Mouse (Mus musculus): Measurements from ENCODE around the gene Tcp11l1.

Tcp11l1 gene

DNA sequence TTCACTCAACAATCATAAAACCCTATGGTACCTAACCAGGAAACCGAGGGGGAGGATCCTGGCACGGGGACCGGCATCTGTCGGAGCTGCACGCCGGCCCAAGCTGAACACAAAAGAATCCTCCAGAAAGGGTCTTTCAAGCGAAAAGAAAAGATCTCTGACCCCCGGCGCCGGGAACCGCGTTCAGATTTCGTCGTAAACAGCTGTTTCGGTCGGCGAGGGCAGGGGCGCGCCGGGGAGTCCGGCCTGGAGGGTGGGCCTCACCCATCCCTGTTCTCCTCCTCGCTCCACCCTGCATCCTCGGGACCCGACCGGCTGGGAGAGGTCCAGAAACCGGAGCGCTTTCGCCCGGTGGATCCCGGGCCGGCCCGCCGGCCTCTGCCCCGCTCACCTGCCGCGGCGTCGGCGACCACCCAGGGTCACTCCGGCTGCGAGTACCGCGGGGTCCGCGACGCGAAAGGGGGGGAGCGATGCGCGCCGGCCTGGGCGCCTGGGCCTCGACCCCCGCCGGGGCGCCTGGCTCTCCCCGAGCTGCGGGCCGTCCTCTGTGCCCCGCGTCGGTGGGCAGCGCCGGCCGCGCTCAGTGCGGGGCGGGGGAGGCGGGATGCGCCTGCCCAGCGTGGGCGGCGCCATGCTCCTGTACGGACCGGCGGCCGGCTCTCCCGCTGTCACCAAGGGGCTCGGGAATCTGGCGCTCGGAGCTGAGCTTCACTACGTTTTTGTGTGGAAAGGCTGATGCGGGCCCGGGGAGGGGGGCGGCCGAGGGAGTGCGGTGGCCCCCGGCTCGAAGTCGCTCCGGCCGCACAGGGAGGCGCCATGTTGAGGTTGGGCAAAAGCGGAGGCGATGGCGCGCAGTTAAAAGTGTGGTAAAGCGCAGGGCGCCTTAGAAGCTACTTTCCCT is at the start of gene Tcp11l1:
Gene Tcp11l1 (minus strand): TSS at position 585 of the 901 bp plus-strand sequence.
- DNase-seq (ENCODE audit: low spot score in 2 of 2), result peak; percentile 43 to 50

DNA sequence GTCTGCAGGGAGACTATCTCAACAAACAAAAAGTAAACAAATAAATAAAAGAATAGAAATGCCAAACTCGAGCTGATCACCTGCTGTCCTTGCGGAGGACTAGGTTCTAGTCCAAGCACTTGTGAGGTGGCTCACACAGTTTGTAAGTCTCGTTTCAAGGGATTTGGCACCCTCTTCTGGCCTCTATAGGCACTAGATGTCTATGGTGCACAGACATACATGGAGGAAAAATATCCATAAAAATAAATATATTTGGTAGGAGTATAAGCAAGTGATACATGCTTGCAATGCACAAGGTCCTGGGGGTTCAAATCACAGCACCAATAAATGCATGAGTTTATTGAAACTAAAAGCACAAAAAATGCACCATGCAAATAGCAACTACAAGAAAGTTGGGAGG is 38.6 kb upstream of the Tcp11l1 start:
- no peak for DNase-seq (ENCODE audit: low spot score in 2 of 2)

DNA sequence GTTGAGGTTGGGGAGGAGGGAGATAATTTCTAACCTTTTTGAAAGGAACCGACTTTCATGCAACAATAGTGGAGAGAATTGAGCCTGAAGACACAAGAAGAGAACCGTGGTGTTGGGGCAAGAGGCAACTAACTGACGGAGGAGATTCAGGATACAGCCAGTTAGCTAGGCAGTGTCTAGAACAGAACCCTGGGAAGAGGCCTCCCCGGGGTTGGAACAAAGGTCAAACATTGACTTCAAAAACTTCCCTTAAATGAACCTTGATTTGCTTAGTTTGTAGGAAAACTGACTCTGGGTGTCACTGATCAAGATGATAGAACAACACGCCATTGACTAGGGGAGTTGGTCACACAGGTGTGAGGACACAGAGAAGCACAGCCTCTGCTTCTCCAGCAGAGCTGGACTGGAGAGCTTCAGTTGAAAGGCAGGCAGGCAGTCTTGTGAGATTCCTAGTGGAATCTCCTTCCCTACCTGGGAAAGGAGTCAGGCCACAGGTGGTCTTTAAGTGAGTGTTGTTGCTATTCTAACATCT is 36.7 kb upstream of the Tcp11l1 start:
- DNase-seq (ENCODE audit: low spot score in 2 of 2), result no peak

DNA sequence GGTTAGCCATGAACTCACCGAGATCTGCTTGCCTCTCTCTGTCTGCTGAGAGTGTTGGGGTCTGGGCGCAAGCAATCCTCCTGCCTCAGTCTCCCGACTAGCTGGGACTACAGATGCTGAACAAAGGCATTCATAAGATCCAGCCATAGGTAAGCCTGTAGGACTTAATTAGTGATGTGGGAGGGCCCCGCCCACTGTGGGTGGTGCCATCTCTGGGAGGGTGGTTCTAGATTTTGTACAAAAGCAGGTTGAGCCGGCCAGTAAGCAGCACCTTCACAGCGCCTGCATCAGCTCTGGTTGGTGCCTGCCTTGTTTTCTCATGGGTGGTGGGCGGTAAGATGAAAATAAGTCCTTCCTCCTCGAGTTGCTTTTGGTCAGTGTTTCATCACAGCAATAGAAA is 34.3 kb upstream of the Tcp11l1 start:
- no peak for DNase-seq (ENCODE audit: low spot score in 2 of 2)

DNA sequence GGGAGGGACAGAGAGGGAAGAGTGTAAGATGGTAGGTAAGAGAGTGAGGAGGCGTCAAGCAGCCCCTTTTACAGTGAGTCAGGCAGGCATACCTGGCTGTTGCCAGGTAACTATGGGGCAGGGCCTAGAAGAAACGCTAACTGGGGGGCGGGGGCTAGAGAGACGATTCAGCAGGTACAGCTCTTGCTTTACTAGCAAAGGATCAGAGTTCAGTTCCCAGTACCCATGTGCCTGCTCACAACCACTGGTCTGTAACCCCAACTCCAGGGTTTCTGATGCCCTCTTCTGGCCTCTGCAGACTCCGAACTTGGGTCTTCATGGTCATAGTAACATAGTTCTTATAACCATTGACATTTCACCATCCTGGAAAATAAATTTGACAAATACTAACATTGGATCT is 32.0 kb upstream of the Tcp11l1 start:
- no peak for DNase-seq (ENCODE audit: low spot score in 2 of 2)

DNA sequence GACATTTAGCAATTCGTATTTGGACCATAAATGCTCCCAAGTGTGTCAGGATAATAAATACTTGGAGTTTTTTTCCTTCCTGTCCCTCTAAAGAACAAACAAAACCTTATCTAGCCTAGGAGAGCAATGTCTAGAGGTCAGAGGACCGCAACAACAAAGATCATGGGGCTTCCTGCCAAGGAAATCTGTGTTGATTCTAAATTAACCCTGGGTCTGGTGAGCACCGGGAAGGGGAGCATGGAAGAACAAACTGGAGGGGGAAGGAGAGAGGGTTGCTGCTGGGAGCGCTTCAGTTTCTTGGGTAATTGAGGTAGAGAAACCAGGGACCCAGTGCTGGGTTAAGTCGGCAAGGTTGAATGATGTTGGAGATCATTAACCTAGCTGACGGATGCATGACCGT is 31.2 kb upstream of the Tcp11l1 start:
- no peak for DNase-seq (ENCODE audit: low spot score in 2 of 2)

DNA sequence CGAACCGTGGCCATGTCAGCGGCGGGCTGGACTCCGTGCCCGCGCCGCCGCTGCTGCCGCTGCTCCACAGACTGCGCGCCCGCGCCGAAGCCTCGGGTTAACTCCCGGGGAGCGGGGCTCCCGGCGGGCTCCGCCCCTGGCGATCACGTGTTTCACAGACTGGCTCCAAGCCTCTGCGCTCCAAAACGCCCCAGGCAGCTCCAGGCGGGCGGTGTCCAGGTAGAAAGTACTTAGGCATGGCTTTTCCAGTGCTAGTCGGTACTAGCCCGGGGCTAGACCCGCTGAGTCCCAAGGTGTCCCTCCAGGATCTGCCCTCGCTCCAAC is 30.7 kb upstream of the Tcp11l1 start, which contains the start of gene Depdc7:
Gene Depdc7 (minus strand): TSS at position 138 of the 324 bp plus-strand sequence.
- peak; percentile 68 to 73 for DNase-seq (ENCODE audit: low spot score in 2 of 2)

DNA sequence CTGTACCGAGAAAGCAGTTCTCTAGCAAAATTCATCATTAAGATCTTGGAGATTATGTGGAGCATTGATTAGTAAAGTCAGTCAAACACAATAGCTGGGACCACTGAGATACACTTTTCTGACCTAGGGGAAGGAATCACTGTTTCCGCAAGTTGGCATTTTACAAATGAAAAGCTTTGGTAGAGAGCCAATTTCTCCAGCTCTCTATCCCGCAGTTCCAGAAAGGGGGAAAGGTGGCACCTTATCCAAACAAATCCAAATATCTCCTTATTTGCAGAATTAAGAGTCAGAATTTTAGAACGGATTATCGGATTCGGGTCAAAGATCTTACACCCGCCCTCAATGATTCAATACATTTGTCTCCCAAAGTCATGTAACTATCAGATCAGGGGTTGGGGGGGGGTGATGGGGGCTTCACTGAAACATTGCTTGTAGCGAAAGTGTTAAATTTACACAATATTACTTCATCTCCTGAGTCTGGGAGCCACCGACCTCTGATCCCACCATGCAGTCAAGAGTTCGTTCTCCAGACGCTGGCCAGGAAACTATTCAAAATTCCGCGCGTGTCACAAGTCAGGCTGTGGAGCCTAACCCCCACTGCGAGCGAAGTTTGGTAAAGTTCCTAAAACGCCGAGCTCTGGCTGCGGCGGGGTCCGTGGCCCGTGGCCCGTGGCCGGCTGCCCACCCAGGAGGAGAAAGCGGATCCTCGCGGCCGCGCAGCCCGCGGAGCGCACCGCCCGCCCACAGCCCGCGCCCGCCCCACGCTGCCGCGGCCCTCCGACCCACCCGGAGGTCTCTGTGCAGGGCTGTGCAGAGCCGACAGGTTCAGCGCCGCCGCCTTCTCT is 30.1 kb upstream of the Tcp11l1 start:
- DNase-seq (ENCODE audit: low spot score in 2 of 2), result no peak

DNA sequence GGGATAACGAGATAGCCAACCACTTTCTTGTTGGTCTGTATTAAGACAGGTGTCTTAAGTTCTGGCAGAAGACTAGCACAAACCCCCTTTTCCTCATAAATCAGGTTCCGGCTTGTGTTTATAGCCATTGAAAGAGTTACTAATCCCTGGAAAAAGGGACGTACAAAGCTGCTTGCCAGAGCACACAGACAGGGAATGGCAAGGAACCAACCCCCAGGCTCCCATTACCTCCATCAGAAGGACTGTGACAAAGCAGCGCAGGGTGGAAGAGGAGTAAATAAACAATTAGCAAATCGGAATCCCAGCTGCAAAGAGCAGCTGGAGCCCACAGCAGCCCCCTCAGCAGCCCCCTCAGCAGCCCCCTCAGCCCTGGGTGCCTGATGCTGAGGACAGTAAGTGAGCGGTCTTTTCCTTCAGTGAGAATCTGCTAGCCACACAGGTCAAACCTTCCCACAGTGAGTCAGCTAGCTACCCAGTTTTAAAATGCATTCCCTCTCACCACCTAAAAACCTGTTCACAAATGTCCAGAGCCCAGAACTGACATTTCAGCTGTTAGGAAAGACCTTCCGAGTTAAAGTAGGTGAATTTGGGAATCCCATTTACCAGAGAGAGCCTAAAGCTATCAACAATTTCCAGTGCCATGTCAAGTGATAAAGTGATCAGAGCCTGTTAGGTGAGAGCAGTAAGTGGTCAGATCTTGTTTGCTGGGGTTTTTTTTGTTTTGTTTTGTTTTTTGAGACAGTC is 29.2 kb upstream of the Tcp11l1 start:
- DNase-seq (ENCODE audit: low spot score in 2 of 2), result no peak

DNA sequence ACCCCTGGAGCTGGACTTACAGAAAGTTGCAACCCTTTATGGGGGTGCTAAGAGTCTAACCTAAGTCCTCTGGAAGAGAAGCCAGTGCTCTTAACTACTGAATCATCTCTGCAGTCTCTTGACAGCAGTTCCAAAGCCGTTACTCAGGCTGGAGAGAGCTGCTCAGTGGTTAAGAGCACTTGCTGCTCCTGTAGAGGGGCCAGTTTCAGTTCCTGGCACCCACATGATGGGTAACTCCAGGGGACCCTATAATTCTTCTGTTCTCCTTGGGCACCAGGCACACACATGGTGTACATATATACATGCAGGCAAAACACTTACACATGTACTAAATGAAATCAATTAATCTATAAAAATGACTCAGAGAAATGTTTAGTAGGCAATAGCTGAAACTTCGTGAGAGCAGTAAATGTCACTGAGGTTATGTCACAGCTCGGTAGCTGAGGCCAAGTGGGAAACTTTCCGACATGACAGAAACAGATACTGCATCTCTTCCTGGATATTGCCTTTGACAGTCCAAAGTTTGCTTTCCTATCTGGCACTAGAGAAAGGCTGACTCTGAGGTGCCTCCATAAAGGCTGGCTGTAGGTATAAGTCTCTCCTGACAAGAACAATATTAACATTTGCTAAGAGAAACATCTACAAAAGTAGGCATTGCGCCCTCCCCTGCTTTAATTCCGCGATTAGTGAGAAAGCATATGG is 28.4 kb upstream of the Tcp11l1 start:
- no peak for DNase-seq (ENCODE audit: low spot score in 2 of 2)

DNA sequence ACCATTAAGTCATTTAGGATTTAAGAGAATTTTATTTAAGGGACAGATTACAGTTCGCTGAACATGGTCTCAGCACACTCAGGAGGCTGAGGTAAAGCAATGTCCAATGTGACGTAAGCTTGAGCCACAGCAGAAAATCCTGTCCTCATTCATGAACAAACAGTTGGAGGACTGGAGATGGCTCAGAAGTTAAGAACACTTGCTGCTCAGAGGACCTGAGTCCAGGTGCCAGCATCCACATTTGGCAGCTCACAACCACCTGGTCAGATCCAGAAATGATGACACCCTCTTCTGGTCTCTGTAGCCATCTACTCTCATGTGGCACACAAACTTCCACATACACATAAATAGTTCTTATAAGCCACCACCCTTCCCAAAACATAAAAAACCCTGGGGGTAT is 27.7 kb upstream of the Tcp11l1 start:
- no peak for DNase-seq (ENCODE audit: low spot score in 2 of 2)

DNA sequence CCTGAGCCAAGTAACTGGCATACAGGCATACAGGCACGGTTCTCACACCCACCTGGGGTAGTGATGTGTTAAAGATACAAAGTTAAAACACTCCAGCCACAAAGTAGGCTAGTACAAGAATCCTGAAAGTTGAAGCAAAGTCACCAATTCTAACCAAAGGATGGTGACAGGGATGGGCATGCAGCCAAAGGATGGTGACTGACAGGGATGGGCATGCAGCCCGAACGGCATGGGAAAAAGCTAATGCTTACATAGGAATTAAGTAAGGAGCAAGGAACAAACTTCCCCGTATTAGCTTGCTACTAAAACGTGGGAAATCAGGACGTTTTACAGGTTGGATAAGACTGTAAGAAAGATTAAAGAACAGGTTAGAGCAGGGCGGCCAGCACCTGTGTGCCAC is 24.3 kb upstream of the Tcp11l1 start:
- no peak for DNase-seq (ENCODE audit: low spot score in 2 of 2)

DNA sequence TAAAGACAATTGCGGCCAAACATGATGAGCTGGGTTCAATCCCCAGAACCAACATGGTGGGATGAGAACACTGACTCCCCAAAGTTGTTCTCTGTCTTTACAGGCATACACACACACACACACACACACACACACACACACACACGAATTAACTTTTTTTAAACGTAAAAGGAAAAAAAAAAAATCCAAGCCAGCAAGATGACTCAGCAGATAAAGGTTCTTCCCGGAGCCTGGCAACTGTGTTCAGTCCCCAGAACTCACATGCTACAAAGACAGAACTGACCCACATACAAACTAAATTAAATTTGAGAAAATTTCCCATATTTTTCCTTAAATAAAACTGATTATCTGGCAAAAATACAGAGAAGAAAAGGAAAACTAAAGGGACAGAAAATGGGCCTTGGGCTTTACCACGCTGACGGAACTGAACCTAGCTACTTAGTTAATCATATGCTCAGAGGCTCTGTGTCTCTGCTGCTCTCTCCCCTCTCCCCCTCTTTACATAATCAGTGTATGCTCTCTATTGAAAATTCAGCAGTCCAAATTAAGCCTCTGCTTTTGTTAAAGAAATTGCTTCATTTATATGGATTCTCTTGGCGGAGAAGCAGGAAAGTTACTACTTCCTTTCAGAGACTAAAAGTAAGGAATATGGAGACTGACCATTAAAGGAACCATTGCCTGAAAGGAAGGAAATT is 20.7 kb upstream of the Tcp11l1 start:
- no peak for DNase-seq (ENCODE audit: low spot score in 2 of 2)

DNA sequence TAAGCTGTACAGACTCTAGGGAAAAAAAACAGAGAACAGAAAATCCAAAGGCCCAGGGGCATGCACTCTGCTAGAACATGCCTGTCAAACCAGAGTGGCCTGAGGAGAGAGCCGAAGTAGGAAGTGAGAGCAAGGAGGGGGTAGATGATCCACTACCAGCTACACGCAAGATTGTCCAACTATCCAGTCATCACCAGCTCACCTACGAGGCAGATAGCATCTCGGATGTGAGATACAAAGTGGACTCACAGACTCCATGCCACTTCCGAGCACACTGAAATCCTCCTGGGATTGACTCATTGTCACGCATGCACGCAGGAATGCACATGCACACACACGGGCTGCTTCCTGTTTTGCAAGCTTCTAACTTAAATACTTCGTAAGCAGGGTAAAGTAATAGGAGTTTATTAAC is 20.1 kb upstream of the Tcp11l1 start:
- no peak for DNase-seq (ENCODE audit: low spot score in 2 of 2)

DNA sequence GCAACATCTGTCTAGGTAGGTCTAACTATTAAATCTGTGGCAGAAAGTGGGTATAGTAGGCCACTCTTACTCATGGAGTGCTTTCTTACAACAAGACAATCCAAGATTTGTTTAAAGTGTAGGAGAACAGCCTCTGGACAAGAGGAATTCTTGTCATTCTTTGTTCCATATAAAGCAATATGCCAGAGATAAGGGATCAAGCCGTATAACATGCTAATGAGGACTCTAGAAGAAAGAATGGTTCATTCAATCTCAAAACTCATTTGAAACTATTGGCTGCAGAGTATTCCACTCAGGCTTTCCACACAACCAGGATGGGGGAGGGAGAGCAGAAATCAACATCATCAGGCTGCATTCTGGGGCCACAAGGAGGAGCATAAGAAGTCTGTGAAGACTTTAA is 15.4 kb upstream of the Tcp11l1 start:
- no peak for DNase-seq (ENCODE audit: low spot score in 2 of 2)

DNA sequence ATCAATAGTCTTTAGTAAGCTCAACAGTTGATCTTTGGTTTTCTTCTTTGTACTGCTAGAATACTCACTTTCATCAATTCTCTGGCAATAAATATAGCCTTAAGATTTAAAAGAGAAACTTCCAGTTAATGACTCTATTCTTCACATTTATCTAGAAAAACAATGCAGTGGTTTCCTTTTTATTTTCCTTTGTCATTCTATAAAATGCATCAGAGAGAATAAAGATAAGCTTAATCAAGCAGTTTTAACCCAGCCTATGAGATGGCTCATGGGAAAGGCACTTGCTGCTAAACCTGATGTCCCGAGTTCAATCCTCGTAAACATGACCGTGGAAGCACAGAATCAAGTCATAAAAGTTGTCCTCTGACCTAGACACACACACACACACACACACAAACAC is 10.1 kb upstream of the Tcp11l1 start:
- DNase-seq (ENCODE audit: low spot score in 2 of 2), result no peak

DNA sequence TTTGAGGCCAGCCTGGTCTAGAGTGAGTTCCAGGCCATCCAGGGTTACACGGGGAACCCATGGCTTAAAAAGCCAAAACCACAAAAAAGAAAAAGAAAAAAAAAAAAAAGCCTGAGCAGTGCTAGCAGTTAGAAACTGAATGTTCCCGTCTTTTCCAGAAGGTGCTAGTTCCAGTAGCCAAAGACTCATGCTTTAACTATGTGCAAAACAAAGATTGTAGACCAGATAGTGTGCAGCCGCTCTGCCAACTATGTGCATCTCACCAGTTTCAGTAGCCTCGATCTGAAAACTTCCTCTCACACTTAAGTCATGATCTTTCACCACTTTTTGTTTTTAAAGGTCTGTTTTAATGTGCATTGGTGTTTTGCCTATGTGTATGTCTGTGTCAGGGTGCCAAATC is 5.9 kb upstream of the Tcp11l1 start:
- no peak for DNase-seq (ENCODE audit: low spot score in 2 of 2)

DNA sequence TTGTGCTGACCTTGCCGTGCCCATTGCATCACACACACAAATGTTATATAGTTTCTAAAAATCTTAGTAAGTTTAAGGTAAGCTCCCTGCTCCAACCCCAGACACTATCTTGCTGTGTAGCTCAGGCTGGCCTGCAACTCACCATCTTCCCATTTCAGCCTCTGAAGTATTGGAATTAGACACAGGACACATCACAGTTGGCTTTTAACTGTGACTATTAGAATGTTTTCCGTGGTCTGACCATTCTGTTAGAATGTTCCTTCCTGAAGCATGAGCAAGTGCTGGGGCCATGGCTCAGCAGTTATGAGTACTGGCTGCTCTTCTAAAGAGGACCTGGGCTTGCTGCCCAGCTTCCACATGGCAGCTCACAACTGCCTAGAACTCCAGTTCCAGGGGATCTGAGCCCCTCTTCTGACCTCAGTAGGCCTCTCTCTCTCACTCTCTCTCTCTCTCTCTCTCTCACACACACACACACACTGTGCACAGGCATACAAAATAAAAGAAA is 5.3 kb upstream of the Tcp11l1 start:
- DNase-seq (ENCODE audit: low spot score in 2 of 2), result no peak

DNA sequence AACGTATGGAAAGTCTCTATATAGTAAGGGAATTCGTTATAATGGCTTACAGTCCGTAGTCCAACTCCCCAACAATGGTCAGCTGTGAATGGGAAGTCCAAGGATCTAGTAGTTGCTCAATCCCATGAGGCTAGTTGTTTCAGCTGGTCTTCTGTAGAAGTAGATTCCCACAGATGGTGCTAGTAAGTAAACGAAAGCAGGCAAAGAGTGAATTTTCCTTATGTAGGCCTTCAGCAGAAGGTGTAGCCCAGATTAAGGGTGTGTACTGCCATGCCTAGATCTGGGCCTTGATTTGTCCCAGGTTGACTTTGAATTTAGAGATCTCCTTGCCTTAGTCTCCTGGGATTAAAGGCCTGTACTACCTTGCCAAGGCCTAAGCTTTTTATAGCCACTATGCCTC is 4.3 kb upstream of the Tcp11l1 start, which contains the start of gene Pin1rt1:
Gene Pin1rt1 (minus strand): TSS at position 101 of the 400 bp plus-strand sequence.
- no peak for DNase-seq (ENCODE audit: low spot score in 2 of 2)

DNA sequence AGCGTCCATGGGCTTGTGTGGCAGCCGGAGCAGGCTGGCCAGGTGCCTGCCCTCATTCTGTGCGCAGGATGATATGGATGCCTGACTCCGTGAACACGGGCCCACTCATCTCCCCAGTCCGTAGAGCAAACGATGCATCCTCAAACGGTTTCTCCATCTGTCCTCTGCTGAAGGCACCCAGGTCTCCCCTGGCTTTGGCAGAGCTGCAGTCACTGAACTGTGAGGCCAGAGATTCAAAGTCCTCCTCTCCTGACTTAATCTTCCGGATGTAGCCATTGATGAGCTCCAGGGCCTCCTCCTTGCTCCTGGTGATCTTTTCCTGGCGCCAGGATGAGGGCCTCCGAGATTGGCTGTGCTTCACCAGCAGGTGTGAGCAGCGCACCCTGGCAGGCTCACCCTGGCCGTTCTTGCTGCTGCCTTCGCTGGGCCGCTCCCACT is 2.3 kb upstream of the Tcp11l1 start:
- no peak for DNase-seq (ENCODE audit: low spot score in 2 of 2)
